Mouse (Mus musculus) liver, postnatal 0 days (tissue): ENCODE data around the gene Ptpn6.

Source experiments
- CTCF ChIP-seq: sonication (generic); IDR thresholded peaks from 2 replicates; pipeline ENCODE4 v1.5.1; 2016; ENCODE audit warnings: antibody characterized with exemption, low read depth
- EP300 ChIP-seq: IDR thresholded peaks from 2 replicates; pipeline ENCODE4 v1.6.1; 2016; ENCODE audit warnings: antibody characterized with exemption, low read depth, mild to moderate bottlenecking

DNA sequence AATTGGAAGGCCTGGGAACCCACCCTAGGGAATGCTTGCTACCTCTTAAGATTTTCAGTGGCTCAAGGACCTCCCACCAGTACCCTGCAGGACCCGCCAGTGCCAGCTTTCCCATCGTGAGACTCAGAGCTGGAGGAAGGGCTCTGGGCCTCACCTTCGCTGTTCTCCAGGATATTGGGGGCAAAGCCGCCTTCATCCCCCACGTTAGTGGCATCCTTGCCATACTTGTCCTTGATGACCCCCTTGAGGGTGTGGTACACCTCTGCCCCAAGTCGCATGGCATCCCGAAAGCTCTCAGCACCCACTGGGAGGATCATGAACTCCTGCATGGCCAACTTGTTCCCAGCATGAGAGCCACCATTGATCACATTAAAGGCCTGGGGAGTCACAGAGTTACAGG, 27.4 kb upstream of the Ptpn6 start:
- no peak for TF ChIP-seq CTCF
- TF ChIP-seq EP300: no peak
